Mouse (Mus musculus): ENCODE results near the gene Dmgdh. TPM values are rescaled to one million over a fixed set of nuclear protein-coding genes. Genes with fewer than 3 reads are reported as not detected.

Gene Dmgdh
- polyA plus RNA-seq (2016; fragmentation: Nextera tagmentation; extraction: Ambion mirVana) = not detected in 2 replicates

- DNase-seq (ENCODE audit: low spot score) = peak; percentile 37
- Histone ChIP-seq H3K9me3 (replicated peaks) (no peaks in the 10 kb centered on the region), H3K4me3 (peak within 1 kb of the TSS; percentile 41), H3K4me1 (peaks cover 7% of the 10 kb centered on the region), H3K36me3 (no peaks in the 10 kb centered on the region), H3K27ac (no peak within 1 kb of the TSS), H3K27me3 (ENCODE audit: low read depth, poor library complexity, severe bottlenecking) (peaks cover 32% of the 10 kb centered on the region)
- 2% methylated on average over 31 of the region's 31 CpGs for WGBS
Measured at GRCm38 (mm10) chr13:93674131-93674561, at the start of gene Dmgdh, which contains the start of gene Bhmt2. Gene Dmgdh (plus strand): TSS chr13:93674433. Gene Bhmt2 (minus strand): TSS chr13:93674302.

GRCm38 (mm10) chr13:93628861-93629260 lies 45.4 kb upstream of the Dmgdh start:
- H3K36me3 ChIP-seq = no peaks in the 10 kb centered on the region
- H3K27ac ChIP-seq = no peak overlapping the region
- peaks cover 10% of the 10 kb centered on the region for H3K4me1 ChIP-seq
- H3K27me3 ChIP-seq (ENCODE audit: low read depth, poor library complexity, severe bottlenecking) = no peaks in the 10 kb centered on the region
- DNase-seq (ENCODE audit: low spot score) = no peak
- WGBS = 27% methylated on average over 6 of the region's 6 CpGs
- H3K4me3 ChIP-seq = no peak overlapping the region
- no peaks in the 10 kb centered on the region for H3K9me3 ChIP-seq (replicated peaks)

GRCm38 (mm10) chr13:93630941-93631705 lies 43.1 kb upstream of the Dmgdh start:
- H3K9me3 ChIP-seq (replicated peaks) = no peaks in the 10 kb centered on the region
- H3K4me1 ChIP-seq = peaks cover 10% of the 10 kb centered on the region
- no peak overlapping the region for H3K4me3 ChIP-seq
- DNase-seq (ENCODE audit: low spot score) = no peak
- no peak overlapping the region for H3K27ac ChIP-seq
- no peaks in the 10 kb centered on the region for H3K36me3 ChIP-seq
- WGBS = 82% methylated on average over 10 of the region's 10 CpGs
- no peaks in the 10 kb centered on the region for H3K27me3 ChIP-seq (ENCODE audit: low read depth, poor library complexity, severe bottlenecking)

GRCm38 (mm10) chr13:93632927-93633326 lies 41.3 kb upstream of the Dmgdh start:
- DNase-seq (ENCODE audit: low spot score) = no peak
- Histone ChIP-seq H3K36me3 (no peaks in the 10 kb centered on the region), H3K4me3 (no peak overlapping the region), H3K9me3 (replicated peaks) (no peaks in the 10 kb centered on the region), H3K27me3 (ENCODE audit: low read depth, poor library complexity, severe bottlenecking) (no peaks in the 10 kb centered on the region), H3K4me1 (peaks cover 16% of the 10 kb centered on the region), H3K27ac (no peak overlapping the region)
- WGBS = 84% methylated on average over 5 of the region's 5 CpGs

- Histone ChIP-seq H3K36me3 (no peaks in the 10 kb centered on the region), H3K4me3 (no peak overlapping the region), H3K27me3 (ENCODE audit: low read depth, poor library complexity, severe bottlenecking) (no peaks in the 10 kb centered on the region), H3K9me3 (replicated peaks) (no peaks in the 10 kb centered on the region), H3K4me1 (peaks cover 6% of the 10 kb centered on the region; the same call in 1 of the 2 replicates), H3K27ac (no peak overlapping the region)
- DNase-seq (ENCODE audit: low spot score) = no peak
- 76% methylated on average over 1 of the region's 1 CpGs for WGBS
Measured at GRCm38 (mm10) chr13:93636561-93636960, 37.7 kb upstream of the Dmgdh start.

GRCm38 (mm10) chr13:93637282-93638245 lies 36.7 kb upstream of the Dmgdh start, which contains the start of gene Bhmt:
Gene Bhmt (minus strand): TSS chr13:93637961.
- Histone ChIP-seq H3K27ac (no peak within 1 kb of the TSS), H3K4me1 (peaks cover 6% of the 10 kb centered on the region; the same call in 1 of the 2 replicates), H3K27me3 (ENCODE audit: low read depth, poor library complexity, severe bottlenecking) (no peaks in the 10 kb centered on the region), H3K4me3 (no peak within 1 kb of the TSS), H3K36me3 (no peaks in the 10 kb centered on the region), H3K9me3 (replicated peaks) (no peaks in the 10 kb centered on the region)
- DNase-seq (ENCODE audit: low spot score) = no peak
- WGBS = 73% methylated on average over 19 of the region's 19 CpGs

GRCm38 (mm10) chr13:93639636-93640035 lies 34.6 kb upstream of the Dmgdh start:
- no peaks in the 10 kb centered on the region for H3K9me3 ChIP-seq (replicated peaks)
- H3K27me3 ChIP-seq (ENCODE audit: low read depth, poor library complexity, severe bottlenecking) = no peaks in the 10 kb centered on the region
- DNase-seq (ENCODE audit: low spot score) = no peak
- H3K27ac ChIP-seq = no peak overlapping the region
- 74% methylated on average over 4 of the region's 4 CpGs for WGBS
- H3K4me3 ChIP-seq = no peak overlapping the region
- H3K4me1 ChIP-seq = peaks cover 6% of the 10 kb centered on the region; the same call in 1 of the 2 replicates
- H3K36me3 ChIP-seq = no peaks in the 10 kb centered on the region

- WGBS = 78% methylated on average over 7 of the region's 7 CpGs
- H3K9me3 ChIP-seq (replicated peaks) = no peaks in the 10 kb centered on the region
- no peak overlapping the region for H3K4me3 ChIP-seq
- no peak for DNase-seq (ENCODE audit: low spot score)
- no peaks in the 10 kb centered on the region for H3K27me3 ChIP-seq (ENCODE audit: low read depth, poor library complexity, severe bottlenecking)
- H3K27ac ChIP-seq = no peak overlapping the region
- no peaks in the 10 kb centered on the region for H3K36me3 ChIP-seq
- H3K4me1 ChIP-seq = no peaks in the 10 kb centered on the region
Measured at GRCm38 (mm10) chr13:93648387-93649130, 25.7 kb upstream of the Dmgdh start.

- DNase-seq (ENCODE audit: low spot score) = no peak
- H3K4me1 ChIP-seq = peaks cover 6% of the 10 kb centered on the region; the same call in 1 of the 2 replicates
- no peaks in the 10 kb centered on the region for H3K9me3 ChIP-seq (replicated peaks)
- no peak overlapping the region for H3K4me3 ChIP-seq
- H3K27me3 ChIP-seq (ENCODE audit: low read depth, poor library complexity, severe bottlenecking) = no peaks in the 10 kb centered on the region
- H3K27ac ChIP-seq = no peak overlapping the region
- WGBS = 91% methylated on average over 6 of the region's 6 CpGs
- H3K36me3 ChIP-seq = no peaks in the 10 kb centered on the region
Measured at GRCm38 (mm10) chr13:93653382-93653781, 20.9 kb upstream of the Dmgdh start.

GRCm38 (mm10) chr13:93657941-93658340 lies 16.3 kb upstream of the Dmgdh start:
- no peak for DNase-seq (ENCODE audit: low spot score)
- H3K27ac ChIP-seq = peak overlapping the region; percentile 36; the same call in 1 of the 2 replicates
- WGBS = 83% methylated on average over 5 of the region's 5 CpGs
- no peak overlapping the region for H3K4me3 ChIP-seq
- H3K9me3 ChIP-seq (replicated peaks) = no peaks in the 10 kb centered on the region
- H3K27me3 ChIP-seq (ENCODE audit: low read depth, poor library complexity, severe bottlenecking) = no peaks in the 10 kb centered on the region
- peaks cover 9% of the 10 kb centered on the region; the same call in 1 of the 2 replicates for H3K4me1 ChIP-seq
- H3K36me3 ChIP-seq = no peaks in the 10 kb centered on the region

GRCm38 (mm10) chr13:93667586-93667985 lies 6.6 kb upstream of the Dmgdh start:
- peaks cover 6% of the 10 kb centered on the region; the same call in 1 of the 2 replicates for H3K27me3 ChIP-seq (ENCODE audit: low read depth, poor library complexity, severe bottlenecking)
- WGBS = 92% methylated on average over 4 of the region's 4 CpGs
- no peaks in the 10 kb centered on the region for H3K9me3 ChIP-seq (replicated peaks)
- H3K36me3 ChIP-seq = no peaks in the 10 kb centered on the region
- no peak for DNase-seq (ENCODE audit: low spot score)
- H3K27ac ChIP-seq = no peak overlapping the region
- H3K4me1 ChIP-seq = no peaks in the 10 kb centered on the region
- H3K4me3 ChIP-seq = no peak overlapping the region

- H3K27ac ChIP-seq = no peak overlapping the region
- peaks cover 7% of the 10 kb centered on the region for H3K4me1 ChIP-seq
- no peak overlapping the region for H3K4me3 ChIP-seq
- WGBS = 94% methylated on average over 4 of the region's 4 CpGs
- H3K36me3 ChIP-seq = no peaks in the 10 kb centered on the region
- peaks cover 32% of the 10 kb centered on the region for H3K27me3 ChIP-seq (ENCODE audit: low read depth, poor library complexity, severe bottlenecking)
- no peaks in the 10 kb centered on the region for H3K9me3 ChIP-seq (replicated peaks)
- no peak for DNase-seq (ENCODE audit: low spot score)
Measured at GRCm38 (mm10) chr13:93672371-93672770, 1.9 kb upstream of the Dmgdh start.
